ENCODE assay signal across 11 mouse cellular contexts in genomic region chr6:99824808-99825207, GRCm38 (mm10).
DNase-seq lines count a peak whose midpoint lies in the region; ATAC-seq lines count a peak whose summit lies in the region.
"Had no signal": no experiment of that assay in that cellular context is flagged by ENCODE, and none has a peak within 500 bp of the region (broad histone marks: within the 10 kb centered on the region; RNA-seq: fewer than 3 reads in every experiment).

No protein-coding gene starts in this region.

- WGBS in hindbrain, embryonic 11.5 days, result 45% methylated on average over 6 of the region's 6 CpGs
- WGBS in hindbrain, embryonic 10.5 days, result 46% methylated on average over 6 of the region's 6 CpGs
- 32% methylated on average over 6 of the region's 6 CpGs for WGBS in hindbrain, embryonic 16.5 days

- no peak for ATAC-seq in hindbrain, embryonic 11.5 days (ENCODE audit: low FRiP score)
- peak; percentile 76 for ATAC-seq in hindbrain, embryonic 16.5 days
- ATAC-seq in CD4-positive, CD25-positive, alpha-beta regulatory T cell, adult 4 months, result no peak
- ATAC-seq: liver, postnatal 0 days had no signal

- no peak overlapping the region for H3K9ac ChIP-seq in hindbrain, embryonic 11.5 days (ENCODE audit: low read depth, low read length)
- no peak overlapping the region; the same call in 1 of the 2 replicates for H3K9ac ChIP-seq in hindbrain, embryonic 16.5 days (ENCODE audit: low read depth, low read length)
- H3K9ac ChIP-seq: liver, postnatal 0 days had no signal

- H3K36me3 ChIP-seq in hindbrain, embryonic 11.5 days (ENCODE audit: control insufficient read depth, insufficient read depth, low read length), result no peaks in the 10 kb centered on the region
- H3K36me3 ChIP-seq in hindbrain, embryonic 10.5 days, result no peaks in the 10 kb centered on the region
- no peaks in the 10 kb centered on the region for H3K36me3 ChIP-seq in hindbrain, embryonic 16.5 days (ENCODE audit: control insufficient read depth, insufficient read depth, low read length)

- H3K4me3 ChIP-seq in hindbrain, embryonic 11.5 days (ENCODE audit: low read depth, low read length), result no peak overlapping the region
- H3K4me3 ChIP-seq in hindbrain, embryonic 10.5 days, result no peak overlapping the region
- no peak overlapping the region for H3K4me3 ChIP-seq in hindbrain, embryonic 16.5 days (ENCODE audit: low read length)

- no peaks in the 10 kb centered on the region for H3K4me1 ChIP-seq in hindbrain, embryonic 11.5 days (replicated peaks; ENCODE audit: control insufficient read depth, insufficient read depth, low read length)
- peaks cover 13% of the 10 kb centered on the region for H3K4me1 ChIP-seq in hindbrain, embryonic 10.5 days (replicated peaks)
- H3K4me1 ChIP-seq in hindbrain, embryonic 16.5 days (ENCODE audit: control insufficient read depth, insufficient read depth, low read depth, low read length), result peaks cover 9% of the 10 kb centered on the region

- H3K9me3 ChIP-seq in hindbrain, embryonic 11.5 days (ENCODE audit: control insufficient read depth, low read length), result no peaks in the 10 kb centered on the region
- no peaks in the 10 kb centered on the region for H3K9me3 ChIP-seq in hindbrain, embryonic 10.5 days
- no peaks in the 10 kb centered on the region for H3K9me3 ChIP-seq in hindbrain, embryonic 16.5 days (ENCODE audit: control insufficient read depth, low read length)

- H3K27me3 ChIP-seq in hindbrain, embryonic 11.5 days (ENCODE audit: control insufficient read depth, insufficient read depth, low read length), result no peaks in the 10 kb centered on the region
- peaks cover 38% of the 10 kb centered on the region for H3K27me3 ChIP-seq in hindbrain, embryonic 10.5 days (ENCODE audit: insufficient read depth, poor library complexity, severe bottlenecking)
- H3K27me3 ChIP-seq in hindbrain, embryonic 16.5 days (replicated peaks; ENCODE audit: control insufficient read depth, insufficient read depth, low read length), result 0 out of 2 replicates have a peak, but pooled peaks cover 2% of the 10 kb centered on the region

- H3K27ac ChIP-seq in hindbrain, embryonic 11.5 days (ENCODE audit: low read depth, low read length), result no peak overlapping the region
- no peak overlapping the region; the same call in 1 of the 2 replicates for H3K27ac ChIP-seq in hindbrain, embryonic 10.5 days
- H3K27ac ChIP-seq in hindbrain, embryonic 16.5 days (ENCODE audit: low read depth, low read length), result no peak overlapping the region
- H3K27ac ChIP-seq: stomach, postnatal 0 days had no signal

- H3K4me2 ChIP-seq in hindbrain, embryonic 11.5 days (replicated peaks; ENCODE audit: low read depth, low read length), result no peak overlapping the region
- H3K4me2 ChIP-seq in hindbrain, embryonic 16.5 days (ENCODE audit: low read length), result no peak overlapping the region

- peak; percentile 22 for DNase-seq in hindbrain, embryonic 11.5 days (ENCODE audit: low spot score)
- no peak for DNase-seq in hindbrain, embryonic 10.5 days (ENCODE audit: low spot score)
- peak; percentile 45 for DNase-seq in brain, adult 2 months (ENCODE audit: low read depth, low spot score)
- DNase-seq in kidney, postnatal 36 days, result peak; percentile 39 to 51
- DNase-seq in heart, adult 11 months, result no peak
- no peak for DNase-seq in heart, adult 8-10 months (ENCODE audit: low spot score)
- DNase-seq: heart, postnatal 14 days; liver, postnatal 0 days had no signal

Comparison
In these comparisons a context has a peak if more than half of its experiments do, and no peak if none do; other contexts are left out.
1. DNase-seq: peak in hindbrain, embryonic 11.5 days (single experiment), brain, adult 2 months (single experiment) and kidney, postnatal 36 days (2 of 2); none in hindbrain, embryonic 10.5 days (single experiment), heart, adult 11 months (single experiment) and heart, adult 8-10 months (single experiment).